Comparison of ENCODE assay signal across 32 mouse cellular contexts in the genomic region with DNA sequence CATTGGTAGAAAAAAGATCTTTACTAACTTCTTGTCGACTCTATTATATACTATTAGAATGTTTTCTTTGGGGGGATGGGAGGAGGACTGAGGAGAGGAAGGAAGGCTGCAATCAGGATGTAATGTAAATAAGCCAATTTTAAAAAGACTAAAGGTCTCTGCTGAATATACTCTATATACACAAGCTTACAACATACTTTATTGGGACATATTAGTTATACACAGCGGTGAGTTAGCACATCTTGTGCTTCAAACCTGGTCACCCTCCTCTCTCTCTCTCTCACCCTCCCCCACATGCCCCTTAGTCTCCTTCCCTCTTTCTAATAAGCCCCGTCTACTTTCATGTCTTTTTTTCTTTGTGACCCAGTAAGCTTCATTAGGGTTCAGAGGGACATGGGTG. TPM values are rescaled to one million over a fixed set of nuclear protein-coding genes. Genes with fewer than 3 reads are reported as not detected.
DNase-seq lines count a peak whose midpoint lies in the region; ATAC-seq and TF ChIP-seq lines count a peak whose summit lies in the region.
"Had no signal": no experiment of that assay in that cellular context is flagged by ENCODE, and none has a peak within 500 bp of the region (broad histone marks: within the 10 kb centered on the region; RNA-seq: fewer than 3 reads in every experiment).

No protein-coding gene starts in this region.

- H3K4me3 ChIP-seq in kidney, embryonic 14.5 days (ENCODE audit: low read length): no peak overlapping the region
- no peak overlapping the region for H3K4me3 ChIP-seq in kidney, embryonic 16.5 days (ENCODE audit: low read length)
- no peak overlapping the region for H3K4me3 ChIP-seq in liver, postnatal 0 days (ENCODE audit: low read depth, low read length)
- H3K4me3 ChIP-seq: embryonic facial prominence, embryonic 13.5 days; embryonic facial prominence, embryonic 15.5 days; erythroblast, embryonic 14.5 days; forebrain, embryonic 10.5 days; forebrain, embryonic 12.5 days had no signal

- no peaks in the 10 kb centered on the region for H3K36me3 ChIP-seq in kidney, embryonic 14.5 days (ENCODE audit: control insufficient read depth, insufficient read depth, low read length)
- no peaks in the 10 kb centered on the region for H3K36me3 ChIP-seq in kidney, embryonic 16.5 days (ENCODE audit: insufficient read depth, low read length)
- H3K36me3 ChIP-seq in liver, postnatal 0 days (replicated peaks; ENCODE audit: insufficient read depth, low read length): no peaks in the 10 kb centered on the region
- H3K36me3 ChIP-seq: embryonic facial prominence, embryonic 13.5 days; embryonic facial prominence, embryonic 15.5 days; forebrain, embryonic 10.5 days; forebrain, embryonic 12.5 days; G1E had no signal

- TF ChIP-seq EP300 in liver, postnatal 0 days (IDR thresholded peaks at IDR 0.05; ENCODE audit: low read depth): peak; percentile 60; the same call in 1 of the 2 replicates

- H3K4me2 ChIP-seq in kidney, embryonic 14.5 days (replicated peaks; ENCODE audit: low read depth, low read length): peak overlapping the region; percentile 10; the same call in 1 of the 2 replicates
- peak overlapping the region; percentile 25 for H3K4me2 ChIP-seq in kidney, embryonic 16.5 days (replicated peaks; ENCODE audit: low read depth, low read length)
- no peak overlapping the region for H3K4me2 ChIP-seq in liver, postnatal 0 days (ENCODE audit: low read depth, low read length)
- H3K4me2 ChIP-seq: embryonic facial prominence, embryonic 13.5 days; embryonic facial prominence, embryonic 15.5 days; forebrain, embryonic 12.5 days had no signal

- no peaks in the 10 kb centered on the region for H3K27me3 ChIP-seq in kidney, embryonic 14.5 days (ENCODE audit: control insufficient read depth, insufficient read depth, low read length)
- no peaks in the 10 kb centered on the region for H3K27me3 ChIP-seq in kidney, embryonic 16.5 days (ENCODE audit: insufficient read depth, low read length)
- no peaks in the 10 kb centered on the region for H3K27me3 ChIP-seq in liver, postnatal 0 days (ENCODE audit: insufficient read depth, low read length)
- H3K27me3 ChIP-seq: embryonic facial prominence, embryonic 13.5 days; embryonic facial prominence, embryonic 15.5 days; forebrain, embryonic 12.5 days; Patski had no signal

- H3K27ac ChIP-seq in kidney, embryonic 14.5 days (ENCODE audit: low read depth, low read length): peak overlapping the region; percentile 73
- H3K27ac ChIP-seq in kidney, embryonic 16.5 days (ENCODE audit: low read length): peak overlapping the region; percentile 85
- peak overlapping the region; percentile 58; the same call in 1 of the 2 replicates for H3K27ac ChIP-seq in liver, postnatal 0 days (ENCODE audit: low read depth)
- H3K27ac ChIP-seq: embryonic facial prominence, embryonic 13.5 days; embryonic facial prominence, embryonic 15.5 days; forebrain, embryonic 10.5 days; forebrain, embryonic 12.5 days had no signal

- TF ChIP-seq CTCF in liver, postnatal 0 days (IDR thresholded peaks at IDR 0.05; ENCODE audit: low read depth): no peak

- H3K4me1 ChIP-seq in kidney, embryonic 14.5 days (ENCODE audit: control insufficient read depth, insufficient read depth, low read length): peaks cover 15% of the 10 kb centered on the region
- H3K4me1 ChIP-seq in kidney, embryonic 16.5 days (ENCODE audit: insufficient read depth, low read length): peaks cover 30% of the 10 kb centered on the region
- H3K4me1 ChIP-seq in liver, postnatal 0 days (ENCODE audit: insufficient read depth): no peaks in the 10 kb centered on the region; the same call in none of the 2 replicates
- H3K4me1 ChIP-seq: embryonic facial prominence, embryonic 13.5 days; embryonic facial prominence, embryonic 15.5 days; forebrain, embryonic 10.5 days; forebrain, embryonic 12.5 days had no signal

- DNase-seq in kidney, adult 11 months: no peak
- no peak for DNase-seq in kidney, postnatal 14 days
- DNase-seq in liver, postnatal 0 days: no peak
- DNase-seq in liver: no peak
- DNase-seq in spleen, postnatal 36 days (ENCODE audit: low spot score in 2 of 2): no peak
- DNase-seq: adrenal gland, adult 8-10 months; adrenal gland, postnatal 14 days; adrenal gland, postnatal 36 days; B cell, adult 2 months; cerebellum, adult 11-12 months; cerebellum, adult 2 months; cerebellum, adult 9-10 months; cerebellum, postnatal 10 days; cerebellum, postnatal 25 days; embryo, embryonic 11 days had no signal

- 4% methylated on average over 3 of the region's 3 CpGs for WGBS in kidney, embryonic 14.5 days
- 9% methylated on average over 3 of the region's 3 CpGs for WGBS in kidney, embryonic 16.5 days
- 17% methylated on average over 3 of the region's 3 CpGs for WGBS in liver, postnatal 0 days (ENCODE audit: insufficient replicate concordance)

- ATAC-seq in kidney, embryonic 14.5 days (ENCODE audit: low FRiP score, low TSS enrichment): peak; percentile 9; the same call in 1 of the 2 replicates
- ATAC-seq in kidney, embryonic 16.5 days (ENCODE audit: low FRiP score, low TSS enrichment): peak; percentile 35; the same call in 1 of the 2 replicates
- ATAC-seq in liver, postnatal 0 days: peak; percentile 91
- ATAC-seq in megakaryocyte progenitor cell, adult 5-6 weeks (replicated peaks; ENCODE audit: poor library complexity): peak; percentile 52
- ATAC-seq: activated CD4-positive, CD25-positive, alpha-beta regulatory T cell, adult 4 months; CD4-positive, CD25-positive, alpha-beta regulatory T cell, adult 4 months; forebrain, embryonic 14.5 days; Patski had no signal

- no peak overlapping the region for H3K9ac ChIP-seq in kidney, embryonic 14.5 days (ENCODE audit: low read depth, low read length)
- no peak overlapping the region for H3K9ac ChIP-seq in kidney, embryonic 16.5 days (replicated peaks; ENCODE audit: low read length)
- no peak overlapping the region for H3K9ac ChIP-seq in liver, postnatal 0 days (replicated peaks)
- H3K9ac ChIP-seq: embryonic facial prominence, embryonic 13.5 days; embryonic facial prominence, embryonic 15.5 days; forebrain, embryonic 12.5 days had no signal

- no peaks in the 10 kb centered on the region for H3K9me3 ChIP-seq in kidney, embryonic 14.5 days (ENCODE audit: control insufficient read depth, low read length)
- 0 out of 2 replicates have a peak, but pooled peaks cover 3% of the 10 kb centered on the region for H3K9me3 ChIP-seq in kidney, embryonic 16.5 days (ENCODE audit: low read length)
- no peaks in the 10 kb centered on the region for H3K9me3 ChIP-seq in liver, postnatal 0 days (ENCODE audit: low read length)
- H3K9me3 ChIP-seq: embryonic facial prominence, embryonic 13.5 days; embryonic facial prominence, embryonic 15.5 days; forebrain, embryonic 10.5 days; forebrain, embryonic 12.5 days had no signal

RNA-seq across cellular contexts. Expression of a gene that starts 4.2 kb away (rescaled TPM):
- 25.1 and 32.7 TPM in 2 replicates for polyA plus RNA-seq in kidney, embryonic 14.5 days (2014; fragmentation: Nextera tagmentation; extraction: Ambion mirVana)
- 14.9 and 17.3 TPM in 2 replicates for polyA plus RNA-seq in kidney, embryonic 16.5 days (2015; fragmentation: Nextera tagmentation; extraction: Ambion mirVana)
- not detected in 2 replicates for polyA plus RNA-seq in liver, postnatal 0 days (2015; fragmentation: Nextera tagmentation; extraction: Ambion mirVana)
- not detected in 2 replicates for total RNA-seq in megakaryocyte progenitor cell, adult 5-6 weeks (2015)
- not detected in 2 replicates for total RNA-seq in megakaryocyte progenitor cell, adult 5-6 weeks (2017)
- total RNA-seq: CH12.LX; common myeloid progenitor, adult 5-6 weeks had no signal
- polyA plus RNA-seq: activated CD4-positive, CD25-positive, alpha-beta regulatory T cell, adult 4 months; CD4-positive, CD25-positive, alpha-beta regulatory T cell, adult 4 months; embryonic facial prominence, embryonic 11.5 days; embryonic facial prominence, embryonic 13.5 days; erythroblast, embryonic 14.5 days; forebrain, embryonic 10.5 days; forebrain, embryonic 12.5 days; forebrain, embryonic 14.5 days; G1E; Patski had no signal

RNA-seq across cellular contexts. Expression of a gene that starts 17.4 kb away (rescaled TPM):
- polyA plus RNA-seq in kidney, embryonic 14.5 days (2014; fragmentation: Nextera tagmentation; extraction: Ambion mirVana): 0.43 TPM in 1 of 2 replicates, not detected in the other
- polyA plus RNA-seq in kidney, embryonic 16.5 days (2015; fragmentation: Nextera tagmentation; extraction: Ambion mirVana): not detected in 2 replicates
- not detected in 2 replicates for polyA plus RNA-seq in liver, postnatal 0 days (2015; fragmentation: Nextera tagmentation; extraction: Ambion mirVana)
- total RNA-seq in megakaryocyte progenitor cell, adult 5-6 weeks (2015): not detected in 2 replicates
- not detected in 2 replicates for total RNA-seq in megakaryocyte progenitor cell, adult 5-6 weeks (2017)
- total RNA-seq: adrenal gland, adult 18-20 months; adrenal gland, adult 8-10 months; adrenal gland, postnatal 14 days; adrenal gland, postnatal 36 days; CH12.LX; common myeloid progenitor, adult 5-6 weeks had no signal
- polyA plus RNA-seq: activated CD4-positive, CD25-positive, alpha-beta regulatory T cell, adult 4 months; CD4-positive, CD25-positive, alpha-beta regulatory T cell, adult 4 months; embryonic facial prominence, embryonic 11.5 days; embryonic facial prominence, embryonic 13.5 days; embryonic facial prominence, embryonic 15.5 days; erythroblast, embryonic 14.5 days; forebrain, embryonic 10.5 days; forebrain, embryonic 12.5 days; forebrain, embryonic 14.5 days; G1E; Patski had no signal

RNA-seq across cellular contexts. Expression of a gene that starts 24.7 kb away (rescaled TPM):
- polyA plus RNA-seq in kidney, embryonic 14.5 days (2014; fragmentation: Nextera tagmentation; extraction: Ambion mirVana): 88.6 and 102 TPM in 2 replicates
- 77.8 and 79.1 TPM in 2 replicates for polyA plus RNA-seq in kidney, embryonic 16.5 days (2015; fragmentation: Nextera tagmentation; extraction: Ambion mirVana)
- 30.6 and 30.7 TPM in 2 replicates for polyA plus RNA-seq in liver, postnatal 0 days (2015; fragmentation: Nextera tagmentation; extraction: Ambion mirVana)
- total RNA-seq in megakaryocyte progenitor cell, adult 5-6 weeks (2015): 60.6 and 62.4 TPM in 2 replicates
- total RNA-seq in megakaryocyte progenitor cell, adult 5-6 weeks (2017): 40.7 and 45.1 TPM in 2 replicates

RNA-seq across cellular contexts. Expression of a gene that starts 41.5 kb away (rescaled TPM):
- 0.27 TPM in 1 of 2 replicates, not detected in the other for polyA plus RNA-seq in kidney, embryonic 14.5 days (2014; fragmentation: Nextera tagmentation; extraction: Ambion mirVana)
- 1.4 and 2.2 TPM in 2 replicates for polyA plus RNA-seq in kidney, embryonic 16.5 days (2015; fragmentation: Nextera tagmentation; extraction: Ambion mirVana)
- polyA plus RNA-seq in liver, postnatal 0 days (2015; fragmentation: Nextera tagmentation; extraction: Ambion mirVana): 659 and 684 TPM in 2 replicates
- 257 and 482 TPM in 2 replicates for total RNA-seq in megakaryocyte progenitor cell, adult 5-6 weeks (2015)
- total RNA-seq in megakaryocyte progenitor cell, adult 5-6 weeks (2017): 178 and 390 TPM in 2 replicates
- total RNA-seq: adrenal gland, adult 8-10 months; CH12.LX; G1E had no signal
- polyA plus RNA-seq: activated CD4-positive, CD25-positive, alpha-beta regulatory T cell, adult 4 months; CD4-positive, CD25-positive, alpha-beta regulatory T cell, adult 4 months; forebrain, embryonic 10.5 days; forebrain, embryonic 14.5 days; Patski had no signal

Comparison
In these comparisons a context has a peak if more than half of its experiments do, and no peak if none do; other contexts are left out.
1. ATAC-seq: peak in every context shown above with its lines; median percentile 91 in liver, postnatal 0 days; 52 in megakaryocyte progenitor cell, adult 5-6 weeks; 35 in kidney, embryonic 16.5 days; 9 in kidney, embryonic 14.5 days.
2. RNA of a gene that starts 4.2 kb away (polyA plus RNA-seq): 25.1 to 32.7 TPM in kidney, embryonic 14.5 days and 14.9 to 17.3 TPM in kidney, embryonic 16.5 days; not detected in liver, postnatal 0 days; every median in the first group is over 10 times any median in the second.
3. Peak in every context shown above with its lines, with median percentiles within 50 percentile points of each other: H3K27ac ChIP-seq.